Mouse (Mus musculus) liver, adult (tissue): ENCODE measurements around the gene Txn2.

Experiments used
- GATA4 ChIP-seq: IDR thresholded peaks from 2 replicates; pipeline ENCODE4 v1.6.1; 2014; ENCODE audit warnings: mild to moderate bottlenecking, low read length; ENCODE audit not compliant: insufficient replicate concordance

Txn2 gene

DNA sequence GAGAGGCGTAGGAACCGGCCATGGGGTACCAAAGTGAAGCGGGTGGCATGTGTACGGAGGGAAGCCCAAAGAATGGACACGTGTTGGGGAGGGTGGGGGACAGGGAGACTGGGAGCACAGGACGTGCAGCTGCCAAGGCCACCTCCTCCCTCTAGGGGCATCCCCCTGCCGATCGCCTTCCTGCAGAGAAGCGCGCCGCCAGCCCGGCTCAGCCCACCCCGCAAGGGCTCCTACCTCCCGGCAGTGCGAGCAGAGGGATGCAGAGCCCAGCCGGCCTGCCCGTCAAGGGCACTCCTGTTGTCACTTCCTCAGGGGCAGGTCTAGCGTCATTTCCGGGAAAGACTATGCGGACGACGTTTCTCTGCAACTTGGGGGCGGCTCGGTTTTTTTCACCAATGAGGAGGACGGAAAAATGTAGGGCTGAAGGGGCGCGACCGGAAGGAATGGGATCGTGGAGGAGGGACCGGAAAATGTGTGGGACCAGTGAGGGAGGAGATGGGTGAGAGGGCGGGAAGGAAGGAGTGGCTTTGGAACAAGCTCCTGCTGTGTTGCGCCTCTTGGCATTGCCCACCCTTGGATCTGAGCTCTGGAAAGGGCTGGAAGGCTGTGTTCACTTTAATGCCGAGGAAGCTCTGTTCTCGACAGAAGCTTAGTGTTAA lies at the start of gene Txn2:
Txn2 (minus strand) TSS at position 334 of the 659 bp plus-strand sequence.
- peak; percentile 9; the same call in 1 of the 2 replicates for TF ChIP-seq GATA4

DNA sequence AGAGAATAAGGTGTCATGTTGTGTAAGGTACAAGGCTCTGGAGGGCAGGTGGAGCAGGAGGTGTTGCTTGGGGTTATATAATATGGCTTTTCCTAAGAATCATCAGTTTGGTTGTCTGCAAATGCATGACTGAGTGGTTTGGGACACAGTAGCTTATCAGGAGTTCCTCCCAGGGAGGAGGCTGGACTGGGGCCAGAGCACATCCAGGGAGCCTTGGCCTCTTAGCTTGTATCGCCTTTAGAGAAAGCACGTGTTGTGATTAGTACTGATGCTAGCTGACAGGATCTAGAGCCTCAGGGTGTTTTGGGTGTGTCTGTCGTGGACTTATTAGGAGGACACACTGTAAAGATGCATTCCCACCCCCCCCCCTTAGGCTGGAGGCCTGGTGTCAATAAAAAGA lies 48.9 kb upstream of the Txn2 start:
- no peak for TF ChIP-seq GATA4

DNA sequence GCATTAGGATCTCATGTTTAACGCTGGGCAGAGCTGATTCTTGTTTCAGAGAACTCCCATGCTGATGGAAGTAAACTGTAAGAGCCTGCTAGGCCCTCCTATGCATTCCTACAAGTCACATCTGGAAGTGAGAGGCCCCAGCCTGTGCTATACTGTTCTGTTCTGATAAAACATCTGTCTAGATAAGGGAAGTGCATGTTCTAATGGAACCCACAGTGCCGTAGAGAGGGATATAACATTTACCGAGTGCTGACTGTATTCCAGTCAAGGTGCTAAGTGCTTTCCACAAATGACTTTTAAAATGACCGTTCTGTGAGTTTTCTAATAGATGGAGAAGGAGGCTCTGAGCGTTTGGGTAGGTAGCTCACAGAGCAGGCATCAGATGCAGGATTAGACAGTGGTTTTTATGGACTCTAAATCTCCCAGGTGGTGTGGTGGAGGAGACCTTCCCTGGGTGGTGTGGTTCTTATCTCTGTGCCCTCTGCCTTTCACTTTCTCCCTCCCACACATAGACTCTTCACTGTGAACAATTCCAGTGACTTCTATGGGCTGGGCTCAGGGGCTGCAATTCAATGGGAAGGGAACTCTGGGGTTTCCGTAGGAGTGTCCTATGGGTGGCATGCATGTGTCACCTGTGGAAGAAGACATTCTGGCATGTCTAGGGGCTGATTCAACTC lies 45.5 kb upstream of the Txn2 start:
- no peak for TF ChIP-seq GATA4

DNA sequence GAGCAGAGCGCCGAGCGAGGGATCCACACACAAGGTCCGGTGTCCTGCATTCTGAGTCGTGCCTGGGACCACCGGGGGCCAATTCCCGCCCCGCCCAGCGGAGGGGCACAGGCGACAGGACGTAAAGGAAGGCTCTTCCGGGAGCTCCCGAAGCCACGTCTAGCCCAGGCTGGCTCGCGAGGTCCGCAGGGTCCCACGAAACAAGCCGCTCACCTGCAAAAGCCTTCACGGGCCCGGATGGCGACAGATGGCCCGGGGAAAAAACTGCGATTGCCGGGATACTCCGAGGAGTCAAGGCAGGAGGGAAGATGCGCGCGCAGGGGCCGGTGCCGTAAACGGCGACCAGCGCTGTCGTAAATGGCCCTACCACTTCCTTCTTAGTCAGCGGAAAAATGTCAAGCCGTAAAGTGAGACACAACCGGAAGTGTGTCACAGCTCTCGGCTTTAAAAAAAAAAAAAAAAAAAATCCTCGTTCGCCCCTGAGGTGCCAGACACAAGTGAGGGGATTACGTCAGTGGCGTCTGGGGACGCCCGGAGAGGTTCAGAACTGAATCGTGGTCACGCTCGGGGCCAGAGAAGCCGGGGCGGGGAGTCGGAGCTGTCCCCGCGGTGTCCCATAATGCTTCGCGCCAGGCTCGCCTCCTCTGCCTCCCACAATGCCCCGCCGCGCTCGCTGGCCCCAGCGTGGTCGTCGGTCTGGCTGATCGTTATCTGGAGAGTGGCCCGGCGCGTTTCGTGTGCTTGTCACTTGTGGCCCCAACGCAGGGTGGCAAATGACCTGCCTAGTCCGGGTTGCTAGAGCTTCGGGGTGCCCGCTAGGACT lies 41.9 kb upstream of the Txn2 start, which contains the start of gene Eif3d:
Eif3d (minus strand) TSS at position 344 of the 823 bp plus-strand sequence.
- TF ChIP-seq GATA4: peak; percentile 100

DNA sequence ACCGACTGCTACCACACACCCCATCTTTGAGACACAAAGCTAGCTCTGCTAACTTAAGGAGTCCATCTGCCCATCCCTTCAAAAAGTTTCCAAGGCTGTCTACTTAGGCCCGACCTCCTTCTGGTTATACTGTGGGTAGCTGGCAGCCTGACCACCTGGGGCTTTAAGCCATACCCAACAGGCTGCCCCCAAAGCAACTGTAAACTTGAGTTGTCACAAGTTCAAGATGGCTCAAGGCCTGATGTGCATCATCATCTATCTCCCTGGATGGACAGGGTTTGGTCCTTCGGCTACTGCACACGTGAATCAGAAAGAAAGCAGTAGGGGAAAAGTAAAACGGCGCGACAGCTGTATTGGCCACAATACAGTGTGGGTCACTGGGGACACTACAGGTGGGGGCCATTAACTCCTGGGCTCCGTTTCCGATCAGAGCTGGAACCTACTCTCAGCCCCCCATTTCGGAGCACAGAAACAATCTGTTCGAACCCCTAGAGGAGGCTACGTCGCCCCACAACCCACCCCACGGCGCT lies 41.2 kb upstream of the Txn2 start:
- TF ChIP-seq GATA4: no peak

DNA sequence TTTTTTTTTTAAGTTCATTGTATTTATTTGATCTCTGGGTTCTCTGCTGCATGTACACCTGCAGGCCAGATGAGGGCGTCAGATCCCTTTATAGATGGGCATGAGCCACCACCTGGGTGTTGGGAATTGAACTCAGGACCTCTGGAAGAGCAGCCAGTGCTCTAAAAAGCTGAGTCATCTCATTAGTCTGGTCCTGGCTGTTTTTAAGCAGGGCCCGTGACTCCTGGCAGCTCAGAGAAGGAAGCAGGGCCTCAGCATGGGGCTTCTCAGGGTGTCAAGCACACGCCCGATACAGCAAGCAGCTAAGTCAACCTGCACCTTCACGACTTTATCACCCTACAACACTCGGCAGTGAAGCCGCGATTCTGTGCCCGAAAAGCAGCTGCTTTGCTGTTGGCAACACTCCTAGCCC lies 36.3 kb upstream of the Txn2 start:
- TF ChIP-seq GATA4: no peak

DNA sequence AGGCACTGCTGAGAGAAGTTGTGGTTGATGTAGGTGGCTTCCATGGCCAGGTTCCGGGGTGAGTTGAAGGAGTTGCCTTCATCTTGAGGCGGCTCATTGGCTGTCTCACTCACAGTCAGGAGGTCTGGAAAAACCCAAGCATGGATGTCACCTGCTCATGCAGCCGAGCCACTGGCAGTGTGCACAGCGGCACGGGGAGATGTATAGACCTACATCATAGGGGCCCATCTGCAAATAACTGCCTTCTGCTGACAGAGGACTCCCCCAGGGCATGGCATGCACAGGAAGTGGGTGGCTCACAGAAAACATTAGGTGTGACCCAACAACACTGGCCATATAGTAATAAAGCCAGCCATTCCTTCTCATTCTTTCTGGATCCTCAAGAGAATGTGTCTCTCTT lies 33.6 kb upstream of the Txn2 start:
- TF ChIP-seq GATA4: no peak

DNA sequence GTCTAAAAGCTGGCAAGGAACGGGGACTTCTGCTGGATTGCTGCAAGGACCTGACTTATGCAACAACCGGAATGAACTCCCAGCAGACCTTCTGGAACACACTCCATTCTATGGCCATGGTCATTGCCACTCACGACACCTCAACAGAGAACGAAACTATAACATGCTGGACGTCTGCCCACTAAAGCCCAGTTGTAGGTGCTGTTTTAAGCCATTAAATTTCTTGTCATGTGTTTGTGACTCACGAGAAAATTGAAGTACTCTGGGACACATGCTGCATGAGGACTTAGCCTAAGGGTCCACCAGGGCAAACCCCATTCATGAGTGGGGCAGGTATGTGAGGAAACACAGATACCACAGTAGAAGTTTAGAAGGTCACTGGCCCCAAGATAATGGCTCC lies 31.9 kb upstream of the Txn2 start:
- TF ChIP-seq GATA4: no peak

DNA sequence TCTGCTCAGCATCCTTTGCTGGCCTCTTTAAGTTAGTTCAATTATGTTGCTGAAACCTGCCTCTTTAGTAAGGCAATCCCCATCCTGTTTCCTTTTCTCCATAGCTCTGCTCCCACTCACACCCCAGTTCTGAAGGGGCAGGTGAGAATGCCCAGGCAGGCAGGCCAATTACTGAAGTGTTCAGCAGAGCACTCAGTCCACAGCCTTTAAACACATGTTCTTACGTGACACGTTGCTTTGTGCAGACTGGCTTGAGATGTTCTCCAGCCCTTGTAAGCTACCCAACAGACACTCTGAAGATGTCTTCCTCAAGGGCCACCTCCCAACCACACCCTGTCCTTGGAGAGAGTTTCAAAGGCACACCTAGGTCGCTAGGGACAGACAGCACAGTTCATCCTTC lies 29.3 kb upstream of the Txn2 start:
- TF ChIP-seq GATA4: no peak

DNA sequence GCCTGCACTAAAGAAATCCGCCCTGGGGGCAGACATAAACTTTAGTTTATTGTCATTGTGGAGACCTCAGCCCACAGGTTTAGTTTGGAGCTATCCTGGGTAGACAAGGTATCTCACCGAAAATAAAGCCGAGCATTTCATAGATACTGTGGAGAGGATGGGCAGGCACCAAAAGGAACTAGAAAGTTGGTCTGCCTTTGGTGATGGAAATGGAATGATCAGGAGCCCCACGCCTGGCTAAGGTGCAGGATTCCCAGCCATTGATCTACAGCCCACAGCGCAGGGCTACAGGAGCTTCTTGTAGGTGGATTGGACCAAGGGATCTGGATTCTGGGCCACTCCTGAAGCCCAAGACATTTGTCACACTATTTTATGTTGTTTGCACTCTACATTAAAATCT lies 28.8 kb upstream of the Txn2 start:
- no peak for TF ChIP-seq GATA4

DNA sequence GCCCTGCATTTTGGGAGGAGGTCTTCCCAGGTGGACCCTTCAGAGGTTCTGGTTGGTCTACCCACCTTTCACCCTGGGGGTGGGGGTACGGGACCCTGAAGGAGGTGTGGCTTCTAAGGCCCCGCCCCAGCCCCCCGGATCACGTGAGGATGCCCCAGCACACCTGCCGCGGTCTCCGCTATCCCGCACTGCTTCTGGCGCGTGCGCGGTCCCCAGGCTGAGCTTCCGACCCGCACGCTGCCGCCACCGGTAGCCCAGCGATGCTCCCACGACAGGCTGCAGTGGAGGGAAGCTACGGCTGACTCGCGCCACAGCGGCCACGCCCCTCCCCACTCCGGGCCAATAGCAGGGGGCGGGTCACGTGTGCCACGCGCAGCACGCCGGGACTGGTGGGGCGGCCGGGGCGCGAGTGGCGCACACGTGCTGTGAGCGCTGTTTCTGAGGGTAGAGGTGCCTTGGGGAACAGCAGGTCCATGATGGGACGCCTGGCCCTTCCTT lies 27.6 kb upstream of the Txn2 start, which contains the start of gene Foxred2:
Foxred2 (minus strand) TSS at position 319 of the 498 bp plus-strand sequence.
- TF ChIP-seq GATA4: no peak

DNA sequence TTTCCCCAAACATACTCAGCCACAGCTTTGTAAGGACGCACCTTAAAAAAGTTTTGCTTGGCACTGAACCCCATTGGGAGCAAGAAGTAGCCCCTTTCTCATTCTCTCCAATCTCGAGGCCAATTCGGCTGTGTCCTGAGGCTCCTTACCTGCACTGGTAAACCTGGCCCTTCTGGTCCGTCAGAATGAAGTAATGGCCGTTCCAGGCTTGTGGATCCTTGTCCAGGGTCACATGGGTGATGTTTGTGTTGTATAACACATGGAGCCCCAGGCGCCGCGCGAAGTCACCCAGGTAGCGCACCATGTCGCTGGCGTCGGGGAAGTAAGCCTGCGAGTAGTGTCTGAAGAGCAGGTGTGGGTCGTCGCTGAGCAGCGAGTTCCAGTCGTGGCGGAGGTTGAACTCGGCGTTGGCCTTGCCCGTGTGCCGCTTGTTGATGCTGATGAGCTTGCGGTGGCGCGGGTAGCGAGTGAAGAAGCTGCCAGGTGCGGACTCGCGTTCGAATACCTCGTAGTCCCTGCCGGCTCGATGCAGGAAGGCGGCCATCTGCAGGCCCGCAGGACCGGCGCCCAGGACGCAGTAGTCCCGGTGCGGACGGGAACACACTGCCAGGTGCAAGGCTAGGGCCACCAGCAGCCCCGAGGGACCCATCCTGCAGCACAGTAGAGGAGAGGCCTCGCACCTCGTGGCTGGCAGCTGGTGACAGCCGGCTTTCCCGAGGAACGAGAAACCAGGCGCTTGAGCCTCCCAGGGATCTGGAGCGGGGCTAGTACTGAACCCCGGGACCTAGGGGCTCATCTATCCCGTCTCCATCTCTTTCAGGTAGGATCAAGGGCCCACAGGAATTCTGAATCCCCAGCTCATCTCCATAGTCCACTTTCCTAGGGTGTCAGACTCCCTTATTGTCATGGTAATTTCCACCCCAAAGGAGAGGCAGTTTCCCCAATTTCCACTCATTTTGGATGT lies 26.9 kb upstream of the Txn2 start:
- no peak for TF ChIP-seq GATA4

DNA sequence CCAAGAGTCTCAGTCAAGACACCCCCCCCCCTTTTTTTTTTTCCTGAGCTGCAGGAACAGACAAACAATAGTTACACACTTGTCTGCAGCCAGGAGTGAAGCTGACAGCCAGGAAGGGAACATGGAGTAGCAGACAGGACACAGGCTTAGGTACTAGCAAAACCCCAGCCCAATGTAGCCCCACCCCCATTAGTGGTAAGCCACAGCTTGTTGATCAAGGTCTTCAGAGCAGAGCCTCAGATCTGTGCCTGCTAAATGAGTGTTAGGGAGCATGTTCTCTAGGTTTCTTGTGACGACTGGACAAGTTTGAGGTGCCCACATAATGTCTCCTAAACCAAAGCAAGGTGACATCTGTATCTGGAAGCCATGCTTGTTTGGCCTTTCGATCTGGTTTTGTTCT lies 25.6 kb upstream of the Txn2 start:
- TF ChIP-seq GATA4: no peak

DNA sequence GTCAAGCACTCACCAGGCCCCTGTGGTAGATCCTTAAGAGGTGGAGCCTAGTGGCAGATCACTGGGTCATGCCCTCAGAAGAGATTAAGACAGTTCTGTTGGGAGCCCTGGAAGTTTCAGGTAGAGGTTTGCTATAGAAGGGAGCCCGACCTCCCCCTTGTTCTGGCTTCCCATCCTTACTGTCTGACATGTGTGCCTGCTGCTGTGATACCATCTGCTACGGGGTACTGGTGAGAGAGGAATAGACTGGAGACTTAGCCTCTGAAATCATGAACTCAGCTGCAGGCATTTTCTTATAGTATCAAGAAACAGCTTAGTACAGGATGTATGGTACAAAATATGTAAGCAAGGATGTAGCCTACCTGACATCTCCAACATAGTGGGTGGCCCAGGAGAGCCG lies 24.1 kb upstream of the Txn2 start:
- TF ChIP-seq GATA4: no peak

DNA sequence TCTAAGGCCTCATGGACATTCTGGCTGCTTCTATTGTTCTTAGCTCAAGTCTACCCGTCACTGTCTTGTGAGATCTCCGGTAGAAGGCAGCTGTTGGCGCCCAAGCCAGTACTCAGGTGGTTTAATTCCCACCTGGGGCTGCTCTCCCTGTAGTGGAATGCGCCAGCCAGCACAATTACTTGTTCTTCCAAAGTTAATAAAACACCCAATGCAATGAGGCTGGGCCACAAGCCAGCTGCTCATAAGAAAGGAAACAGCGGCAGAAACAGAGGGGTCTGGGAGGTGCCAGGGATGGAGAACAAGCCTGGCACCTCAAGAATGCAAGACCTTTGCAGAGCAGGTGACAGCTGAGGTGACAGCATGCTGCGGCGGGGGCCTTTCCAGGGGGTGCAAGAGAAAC lies 20.3 kb upstream of the Txn2 start:
- no peak for TF ChIP-seq GATA4

DNA sequence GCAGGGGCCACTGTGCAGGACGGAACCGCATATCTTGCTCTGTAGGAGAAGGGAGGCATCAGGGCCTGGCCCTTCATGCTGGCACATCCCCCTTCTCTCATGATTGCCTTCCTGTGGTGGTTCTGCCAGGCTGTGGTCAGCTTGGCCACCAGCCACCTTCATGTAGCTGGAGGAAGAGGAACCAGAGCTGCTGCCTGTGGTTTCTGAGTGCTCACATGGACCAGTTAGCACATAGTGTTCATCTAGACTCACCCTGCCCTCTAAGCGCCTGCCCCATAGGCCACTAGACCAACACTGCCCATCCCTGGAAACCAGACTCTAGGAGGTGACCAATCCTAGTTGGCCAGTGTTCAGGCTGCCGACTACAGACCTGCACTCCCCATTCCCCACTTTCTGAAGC lies 16.9 kb upstream of the Txn2 start:
- TF ChIP-seq GATA4: no peak
